Mouse (Mus musculus) limb, embryonic 13.5 days (tissue): ENCODE results near the gene Arvcf. TPM values are rescaled to one million over a fixed set of nuclear protein-coding genes. Genes with fewer than 3 reads are reported as not detected.

Experiments used
- ATAC-seq: fragments of 200-750 bp; cut with Nextera tagmentation; 2 replicates; pipeline ENCODE4 v1.8.0; 2017; ENCODE audit warnings: low read depth, moderate number of reproducible peaks, moderate TSS enrichment; ENCODE audit not compliant: low FRiP score
- H3K27ac ChIP-seq: fragments of 300-500 bp; sonication (generic); 2 replicates; pipeline ENCODE4 v1.5.1; 2015; ENCODE audit warnings: inconsistent platforms, mild to moderate bottlenecking, moderate library complexity
- H3K27me3 ChIP-seq: fragments of 300-500 bp; sonication (generic); 2 replicates; pipeline ENCODE4 v1.6.1; 2015; ENCODE audit warnings: mild to moderate bottlenecking, inconsistent platforms
- H3K36me3 ChIP-seq: fragments of 300-500 bp; sonication (generic); 2 replicates; pipeline ENCODE4 v1.6.1; 2015; ENCODE audit warnings: inconsistent platforms, mild to moderate bottlenecking, moderate library complexity
- H3K4me1 ChIP-seq: fragments of 300-500 bp; sonication (generic); 2 replicates; pipeline ENCODE4 v1.6.1; 2015; ENCODE audit warnings: inconsistent platforms
- H3K4me2 ChIP-seq: fragments of 300-500 bp; sonication (generic); replicated peaks from 2 replicates; pipeline ENCODE4 v1.6.1; 2015; ENCODE audit warnings: inconsistent platforms, mild to moderate bottlenecking, moderate library complexity
- H3K4me3 ChIP-seq: fragments of 300-500 bp; sonication (generic); 2 replicates; pipeline ENCODE4 v1.5.1; 2015; ENCODE audit warnings: moderate library complexity, mild to moderate bottlenecking, inconsistent platforms
- H3K9ac ChIP-seq: fragments of 300-500 bp; sonication (generic); 2 replicates; pipeline ENCODE4 v1.6.1; 2015; ENCODE audit warnings: mild to moderate bottlenecking, inconsistent platforms
- H3K9me3 ChIP-seq: fragments of 300-500 bp; sonication (generic); 2 replicates; pipeline ENCODE4 v1.6.1; 2016; ENCODE audit warnings: inconsistent platforms
- WGBS: fragments of 180-500 bp; shearing (Covaris S2); methylation state at CpG from one replicate; pipeline ENCODE4 v1.1.7; 2015; 5-methylcytosine and 5-hydroxymethylcytosine counted together
- polyA plus RNA-seq: library from polyadenylated mRNA; unstranded; fragments of >200 nt; fragmentation: Nextera tagmentation; extraction: Ambion mirVana; gene quantifications from 2 replicates; pipeline ENCODE4 v1.2.1, GENCODE M21; 2015

Arvcf gene
- polyA plus RNA-seq, 1 experiment from 2014 or later, result 29.8 TPM

DNA sequence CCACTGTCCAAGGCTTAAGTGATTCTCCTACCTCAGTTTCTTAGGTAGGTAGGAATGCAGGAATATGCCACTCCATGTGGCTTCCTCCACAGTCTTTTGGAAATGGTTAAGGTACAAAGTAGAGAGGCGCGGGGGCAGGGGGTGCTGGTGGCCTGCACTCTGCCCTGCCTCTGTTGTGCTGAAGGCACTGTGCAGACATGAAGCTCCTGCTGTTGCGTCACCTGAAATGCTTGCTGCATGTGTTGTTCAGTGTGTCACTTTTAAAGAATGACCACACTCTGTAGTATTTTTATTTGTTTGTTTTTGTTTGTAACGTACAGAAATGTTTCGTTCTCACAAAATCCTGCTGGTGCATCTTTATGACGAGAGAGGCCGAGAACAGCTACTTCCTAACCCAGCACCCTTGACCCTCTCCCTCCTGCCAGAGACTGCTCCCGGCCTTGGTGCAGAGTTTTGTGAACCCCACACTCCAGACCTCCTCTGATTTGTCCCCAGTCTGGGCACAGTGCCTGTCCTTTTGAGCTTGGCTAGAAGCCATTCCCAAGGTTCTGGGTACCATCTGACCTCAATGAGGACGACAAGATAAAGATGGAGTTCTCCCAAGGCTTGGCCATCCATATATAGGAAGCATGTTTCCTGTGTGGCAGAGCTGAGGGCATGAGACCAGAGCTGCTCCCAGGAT, 35.2 kb downstream of the Arvcf start:
- H3K9me3 ChIP-seq, result no peaks in the 10 kb centered on the region
- peaks cover 35% of the 10 kb centered on the region for H3K4me1 ChIP-seq
- ATAC-seq, result no peak
- WGBS, result 79% methylated on average over 9 of the region's 9 CpGs
- H3K4me3 ChIP-seq, result no peak overlapping the region
- H3K36me3 ChIP-seq, result no peaks in the 10 kb centered on the region
- H3K4me2 ChIP-seq, result no peak overlapping the region
- no peak overlapping the region for H3K9ac ChIP-seq
- H3K27ac ChIP-seq, result no peak overlapping the region
- H3K27me3 ChIP-seq, result no peaks in the 10 kb centered on the region

DNA sequence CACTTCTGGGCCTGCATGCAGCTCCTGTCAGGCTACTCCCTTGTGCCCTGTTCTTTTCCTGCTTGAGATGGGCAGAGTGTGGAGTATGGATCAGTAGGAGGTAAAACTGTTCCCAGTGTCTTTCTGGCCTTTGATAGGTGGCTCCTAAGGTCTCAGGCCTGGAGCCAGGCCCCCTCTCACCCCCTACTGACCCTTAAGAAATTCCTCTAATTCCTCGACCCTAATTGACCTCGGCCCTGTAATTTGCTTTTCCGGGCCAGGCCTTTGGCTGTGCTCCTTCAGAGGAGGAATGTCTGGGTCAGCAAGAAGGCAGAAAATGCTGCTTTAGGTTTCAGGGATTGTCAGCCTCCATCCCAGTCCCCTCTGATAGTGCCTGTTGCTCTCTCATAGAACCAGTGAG, 35.8 kb downstream of the Arvcf start:
- no peaks in the 10 kb centered on the region for H3K36me3 ChIP-seq
- ATAC-seq, result no peak
- H3K9ac ChIP-seq, result no peak overlapping the region
- H3K4me2 ChIP-seq, result no peak overlapping the region
- H3K9me3 ChIP-seq, result no peaks in the 10 kb centered on the region
- 0% methylated on average over 3 of the region's 3 CpGs for WGBS
- H3K27ac ChIP-seq, result no peak overlapping the region
- peaks cover 41% of the 10 kb centered on the region for H3K4me1 ChIP-seq
- no peak overlapping the region for H3K4me3 ChIP-seq
- no peaks in the 10 kb centered on the region for H3K27me3 ChIP-seq

- Histone ChIP-seq H3K9ac (no peak overlapping the region), H3K4me2 (no peak overlapping the region), H3K27me3 (no peaks in the 10 kb centered on the region), H3K9me3 (no peaks in the 10 kb centered on the region), H3K27ac (no peak overlapping the region), H3K4me1 (peaks cover 42% of the 10 kb centered on the region), H3K4me3 (no peak overlapping the region), H3K36me3 (no peaks in the 10 kb centered on the region)
- no peak for ATAC-seq
- WGBS, result 81% methylated on average over 7 of the region's 7 CpGs
Measured at GRCm38 (mm10) chr16:18384211-18384610, 36.2 kb downstream of the Arvcf start.

DNA sequence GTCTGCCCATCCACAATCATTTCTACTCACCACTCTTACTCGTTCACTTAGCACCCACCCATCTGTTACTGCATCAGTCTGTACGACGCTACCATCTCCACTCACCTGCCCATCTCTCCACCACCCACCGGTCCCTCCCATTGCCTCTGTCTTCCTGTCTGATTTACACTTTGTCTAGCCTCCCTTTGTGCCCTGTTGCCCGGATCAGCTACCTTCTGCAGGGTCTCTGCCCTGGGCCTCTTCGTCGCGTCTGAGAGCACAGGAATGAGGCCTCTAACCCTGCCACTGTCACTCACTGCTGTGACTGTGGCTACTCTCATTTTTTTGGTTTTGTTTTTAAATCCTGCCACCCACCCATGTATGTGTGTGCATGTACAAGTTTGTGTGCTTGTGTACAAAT, 36.7 kb downstream of the Arvcf start:
- no peak overlapping the region for H3K27ac ChIP-seq

GRCm38 (mm10) chr16:18385411-18385810, 37.4 kb downstream of the Arvcf start:
- no peaks in the 10 kb centered on the region for H3K9me3 ChIP-seq
- no peak overlapping the region for H3K27ac ChIP-seq
- no peak overlapping the region for H3K4me3 ChIP-seq
- no peak overlapping the region for H3K9ac ChIP-seq
- H3K4me2 ChIP-seq, result no peak overlapping the region
- WGBS, result 76% methylated on average over 5 of the region's 5 CpGs
- H3K4me1 ChIP-seq, result peaks cover 30% of the 10 kb centered on the region
- H3K27me3 ChIP-seq, result no peaks in the 10 kb centered on the region
- H3K36me3 ChIP-seq, result no peaks in the 10 kb centered on the region
- ATAC-seq, result no peak

More for the DNA sequence above, 36.7 kb downstream of the Arvcf start:
- Histone ChIP-seq H3K4me2 (no peak overlapping the region), H3K9ac (no peak overlapping the region), H3K36me3 (no peaks in the 10 kb centered on the region), H3K9me3 (no peaks in the 10 kb centered on the region), H3K4me1 (peaks cover 38% of the 10 kb centered on the region), H3K27me3 (no peaks in the 10 kb centered on the region), H3K4me3 (no peak overlapping the region)
- WGBS, result 81% methylated on average over 8 of the region's 8 CpGs
- no peak for ATAC-seq

DNA sequence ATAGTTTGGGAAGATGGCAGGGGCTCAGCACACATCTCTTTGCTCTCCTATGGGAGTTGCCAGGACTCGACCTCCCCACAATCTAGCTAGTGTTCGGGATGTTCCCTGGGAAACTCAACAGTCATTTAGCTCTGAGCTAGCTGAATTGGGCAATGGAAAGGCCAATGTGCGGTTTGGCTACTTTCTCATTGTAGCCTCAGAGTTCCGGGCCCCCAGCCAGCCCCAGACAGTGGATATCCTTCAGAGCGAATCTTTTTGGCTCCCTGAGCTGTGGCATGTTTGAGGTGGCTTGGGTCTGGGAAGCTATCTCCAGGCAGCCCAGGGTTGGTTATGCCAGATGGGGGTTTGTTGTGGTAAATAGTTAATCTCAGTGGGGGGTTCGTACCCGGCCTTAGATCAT, 38.5 kb downstream of the Arvcf start:
- ATAC-seq, result no peak
- Histone ChIP-seq H3K27ac (no peak overlapping the region), H3K9ac (no peak overlapping the region), H3K36me3 (no peaks in the 10 kb centered on the region), H3K9me3 (no peaks in the 10 kb centered on the region), H3K27me3 (no peaks in the 10 kb centered on the region), H3K4me2 (no peak overlapping the region), H3K4me1 (peaks cover 20% of the 10 kb centered on the region; the same call in 1 of the 2 replicates), H3K4me3 (no peak overlapping the region)
- 80% methylated on average over 7 of the region's 7 CpGs for WGBS

GRCm38 (mm10) chr16:18386972-18387371, 39.0 kb downstream of the Arvcf start:
- H3K27me3 ChIP-seq, result no peaks in the 10 kb centered on the region
- no peak overlapping the region for H3K4me2 ChIP-seq
- no peaks in the 10 kb centered on the region for H3K9me3 ChIP-seq
- WGBS, result 57% methylated on average over 3 of the region's 3 CpGs
- no peaks in the 10 kb centered on the region for H3K36me3 ChIP-seq
- ATAC-seq, result no peak
- H3K27ac ChIP-seq, result no peak overlapping the region
- no peak overlapping the region for H3K4me3 ChIP-seq
- no peak overlapping the region for H3K9ac ChIP-seq
- peaks cover 15% of the 10 kb centered on the region; the same call in 1 of the 2 replicates for H3K4me1 ChIP-seq

- no peaks in the 10 kb centered on the region for H3K27me3 ChIP-seq
- no peaks in the 10 kb centered on the region for H3K9me3 ChIP-seq
- H3K27ac ChIP-seq, result no peak overlapping the region
- peaks cover 15% of the 10 kb centered on the region; the same call in 1 of the 2 replicates for H3K4me1 ChIP-seq
- no peak overlapping the region for H3K4me3 ChIP-seq
- H3K4me2 ChIP-seq, result no peak overlapping the region
- no peak for ATAC-seq
- H3K36me3 ChIP-seq, result no peaks in the 10 kb centered on the region
- 55% methylated on average over 5 of the region's 7 CpGs for WGBS
- no peak overlapping the region for H3K9ac ChIP-seq
Measured at GRCm38 (mm10) chr16:18387704-18388582, 40.0 kb downstream of the Arvcf start.

DNA sequence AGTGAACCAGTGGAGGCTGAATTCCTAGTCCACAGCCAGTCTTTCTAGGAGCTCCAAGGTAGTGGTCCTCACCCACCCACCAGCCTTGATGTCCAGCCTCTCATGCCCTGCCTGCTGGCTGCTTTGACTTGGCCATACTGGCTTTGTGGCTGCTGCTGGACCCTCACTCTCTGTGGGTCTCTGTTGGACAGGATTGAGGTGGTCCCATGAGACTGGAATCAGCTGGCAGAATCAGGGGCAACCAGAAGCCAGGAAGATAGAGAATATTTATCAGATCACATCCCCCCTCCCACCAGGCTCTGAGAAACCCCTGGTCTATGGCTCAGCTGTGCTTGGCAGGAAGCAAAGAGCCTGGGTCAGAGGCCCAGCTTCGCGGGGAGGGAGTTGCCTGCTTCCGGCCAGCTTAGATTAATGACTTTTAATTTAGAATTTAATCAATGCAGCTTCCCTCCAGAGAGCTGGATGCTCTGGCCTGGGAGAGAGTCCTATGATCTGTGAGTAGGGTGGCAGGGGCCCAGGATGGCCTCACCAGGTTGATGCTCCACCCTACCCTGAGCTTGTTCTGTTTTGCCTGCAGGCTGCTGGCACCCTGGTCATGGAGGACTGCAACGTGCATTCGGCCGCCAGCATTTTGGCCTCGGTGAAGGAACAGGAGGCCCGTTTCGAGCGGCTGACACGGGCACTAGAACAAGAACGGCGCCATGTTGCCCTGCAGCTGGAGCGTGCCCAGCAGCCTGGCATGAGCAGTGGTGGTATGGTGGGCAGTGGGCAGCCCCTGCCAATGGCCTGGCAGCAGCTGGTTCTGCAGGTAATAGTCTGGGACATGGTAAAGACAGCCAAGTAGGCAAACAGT, 40.8 kb downstream of the Arvcf start:
- H3K4me2 ChIP-seq, result no peak overlapping the region
- no peak overlapping the region for H3K9ac ChIP-seq
- H3K27ac ChIP-seq, result no peak overlapping the region

DNA sequence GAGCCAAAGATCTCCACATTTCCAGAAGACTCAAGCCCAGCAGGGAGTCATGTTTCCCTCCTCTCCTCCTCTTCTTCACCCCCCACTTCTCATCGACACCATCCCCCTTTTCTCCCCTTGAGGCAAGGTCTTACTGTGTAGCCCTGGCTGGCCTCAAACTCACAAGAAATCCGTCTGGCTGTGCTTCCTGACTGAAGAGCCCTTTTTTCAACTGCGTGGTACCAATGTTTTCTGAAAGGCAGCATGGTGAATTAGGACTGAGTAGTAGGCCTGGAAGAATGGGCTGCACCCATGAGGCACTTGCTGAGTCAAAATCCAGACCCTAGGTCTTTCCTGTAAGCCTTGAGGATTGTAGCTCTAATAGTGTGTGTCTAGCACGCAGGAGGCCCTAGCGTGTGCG, 42.4 kb downstream of the Arvcf start:
- no peak overlapping the region for H3K27ac ChIP-seq
- no peak overlapping the region for H3K4me2 ChIP-seq
- no peak overlapping the region for H3K4me3 ChIP-seq
- no peak overlapping the region for H3K9ac ChIP-seq
- no peaks in the 10 kb centered on the region for H3K9me3 ChIP-seq
- peaks cover 40% of the 10 kb centered on the region for H3K4me1 ChIP-seq
- H3K36me3 ChIP-seq, result no peaks in the 10 kb centered on the region
- H3K27me3 ChIP-seq, result no peaks in the 10 kb centered on the region
- ATAC-seq, result no peak
- 67% methylated on average over 6 of the region's 6 CpGs for WGBS

More for the DNA sequence above, 40.8 kb downstream of the Arvcf start:
- H3K4me1 ChIP-seq, result peaks cover 24% of the 10 kb centered on the region
- no peaks in the 10 kb centered on the region for H3K9me3 ChIP-seq
- ATAC-seq, result no peak
- H3K27me3 ChIP-seq, result no peaks in the 10 kb centered on the region
- no peaks in the 10 kb centered on the region for H3K36me3 ChIP-seq
- H3K4me3 ChIP-seq, result no peak overlapping the region
- WGBS, result 78% methylated on average over 14 of the region's 14 CpGs

- H3K9ac ChIP-seq, result no peak overlapping the region
- H3K4me1 ChIP-seq, result peaks cover 47% of the 10 kb centered on the region
- H3K4me3 ChIP-seq, result no peak overlapping the region
- no peaks in the 10 kb centered on the region for H3K27me3 ChIP-seq
- no peaks in the 10 kb centered on the region for H3K36me3 ChIP-seq
- 96% methylated on average over 3 of the region's 3 CpGs for WGBS
- no peak overlapping the region for H3K4me2 ChIP-seq
- no peaks in the 10 kb centered on the region for H3K9me3 ChIP-seq
- no peak overlapping the region for H3K27ac ChIP-seq
- no peak for ATAC-seq
Measured at GRCm38 (mm10) chr16:18391127-18391526, 43.1 kb downstream of the Arvcf start.

DNA sequence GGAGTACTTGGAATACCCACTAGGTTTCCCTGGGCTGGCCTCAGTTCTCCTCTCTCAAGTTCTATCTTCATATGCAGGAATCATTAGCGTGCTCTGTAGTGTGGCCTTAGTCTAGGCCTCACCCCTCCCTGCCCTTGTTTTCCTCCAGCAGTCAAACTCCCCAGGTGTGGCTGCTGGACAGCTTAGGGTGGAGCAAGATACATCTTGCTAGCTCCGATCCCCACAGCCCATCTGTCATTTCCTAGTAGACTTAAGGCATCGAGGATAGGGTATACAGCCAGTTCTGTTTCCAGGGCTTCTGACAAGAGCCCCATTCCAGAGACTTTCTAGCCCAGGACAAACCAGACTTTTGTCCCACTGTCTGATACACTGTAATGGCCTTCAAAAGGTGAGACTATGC, 43.7 kb downstream of the Arvcf start:
- ATAC-seq, result no peak
- H3K4me3 ChIP-seq, result no peak overlapping the region
- no peaks in the 10 kb centered on the region for H3K27me3 ChIP-seq
- WGBS, result 91% methylated on average over 3 of the region's 3 CpGs
- H3K4me1 ChIP-seq, result peaks cover 51% of the 10 kb centered on the region
- H3K9ac ChIP-seq, result no peak overlapping the region
- no peak overlapping the region for H3K27ac ChIP-seq
- H3K4me2 ChIP-seq, result no peak overlapping the region
- no peaks in the 10 kb centered on the region for H3K9me3 ChIP-seq
- H3K36me3 ChIP-seq, result peaks cover 2% of the 10 kb centered on the region
